Mouse (Mus musculus): ENCODE data around the gene Map4k4. TPM values are rescaled to one million over a fixed set of nuclear protein-coding genes. Genes with fewer than 3 reads are reported as not detected.

The Map4k4 gene
- total RNA-seq, 1 experiment from 2014 or later = 236 TPM

DNA sequence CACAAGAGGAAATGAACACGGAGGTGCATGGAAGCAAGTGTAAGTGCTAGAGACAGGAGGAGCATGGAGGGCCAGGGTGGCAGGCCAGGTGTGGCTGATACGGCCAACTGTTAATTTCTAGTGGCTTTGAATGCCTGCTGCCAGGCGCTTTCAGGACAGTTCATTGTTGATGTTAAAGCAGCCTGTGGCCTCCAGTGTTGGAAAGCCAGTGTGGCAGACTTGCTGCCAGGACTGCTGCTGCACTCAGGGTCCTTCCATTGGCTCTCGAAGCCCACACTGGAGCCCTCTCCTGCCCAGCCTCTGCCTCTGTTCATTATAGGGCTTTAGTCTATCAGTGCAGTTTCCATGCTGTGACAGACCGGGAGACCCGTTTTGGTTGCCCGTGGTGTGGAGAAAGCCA lies 30.3 kb downstream of the Map4k4 start:
- no peak for ATAC-seq (ENCODE audit: extremely low read depth, insufficient number of reproducible peaks, low FRiP score, poor library complexity, severe bottlenecking)

DNA sequence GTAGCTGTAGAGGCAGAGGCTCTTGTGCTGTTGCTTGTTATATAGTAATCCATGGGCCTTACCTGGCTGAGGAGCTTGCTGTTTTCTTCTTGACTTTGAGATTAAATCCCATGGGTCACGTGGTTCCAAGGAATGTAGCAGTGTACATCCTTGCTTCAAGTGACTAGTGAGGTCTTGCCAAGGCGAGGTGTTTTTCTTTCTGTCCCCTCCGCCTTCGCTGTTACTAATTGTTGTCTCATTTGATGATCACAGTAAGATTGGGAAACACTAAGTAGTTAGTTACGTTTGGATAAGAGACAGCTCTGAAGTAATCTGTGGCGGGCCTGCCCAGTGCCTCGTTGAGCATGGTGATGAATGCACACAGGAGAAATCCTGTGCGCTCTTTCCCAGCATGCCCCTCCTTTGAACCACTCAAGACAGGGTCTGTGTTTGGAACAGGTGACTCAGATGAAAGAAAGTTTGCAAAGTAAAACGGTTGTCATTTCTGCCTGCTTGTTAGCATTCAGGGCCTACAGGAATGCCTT lies 31.6 kb downstream of the Map4k4 start:
- no peak for ATAC-seq (ENCODE audit: extremely low read depth, insufficient number of reproducible peaks, low FRiP score, poor library complexity, severe bottlenecking)

GRCm38 (mm10) chr1:39932922-39933321 lies 32.2 kb downstream of the Map4k4 start:
- no peak for ATAC-seq (ENCODE audit: extremely low read depth, insufficient number of reproducible peaks, low FRiP score, poor library complexity, severe bottlenecking)

DNA sequence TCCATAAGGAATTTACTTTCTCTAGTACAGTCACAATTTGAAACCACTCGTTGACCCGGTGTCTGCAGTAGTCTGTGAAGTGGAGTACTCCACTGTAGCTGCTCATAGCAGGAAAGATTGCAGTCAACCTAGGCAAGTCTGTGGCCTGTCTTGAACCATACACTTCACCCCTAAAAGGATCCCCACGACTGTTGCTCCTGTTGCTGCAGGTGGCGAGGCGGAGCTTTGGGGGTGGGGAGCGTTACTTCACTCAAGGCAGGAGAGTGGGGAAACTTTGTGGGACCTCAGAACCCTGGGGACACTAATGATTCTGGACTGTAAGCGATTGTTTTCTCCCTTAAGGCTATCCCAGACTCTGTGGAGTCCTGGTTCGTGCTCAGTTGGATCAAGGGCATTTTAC lies 34.2 kb downstream of the Map4k4 start:
- no peak for ATAC-seq (ENCODE audit: extremely low read depth, insufficient number of reproducible peaks, low FRiP score, poor library complexity, severe bottlenecking)

DNA sequence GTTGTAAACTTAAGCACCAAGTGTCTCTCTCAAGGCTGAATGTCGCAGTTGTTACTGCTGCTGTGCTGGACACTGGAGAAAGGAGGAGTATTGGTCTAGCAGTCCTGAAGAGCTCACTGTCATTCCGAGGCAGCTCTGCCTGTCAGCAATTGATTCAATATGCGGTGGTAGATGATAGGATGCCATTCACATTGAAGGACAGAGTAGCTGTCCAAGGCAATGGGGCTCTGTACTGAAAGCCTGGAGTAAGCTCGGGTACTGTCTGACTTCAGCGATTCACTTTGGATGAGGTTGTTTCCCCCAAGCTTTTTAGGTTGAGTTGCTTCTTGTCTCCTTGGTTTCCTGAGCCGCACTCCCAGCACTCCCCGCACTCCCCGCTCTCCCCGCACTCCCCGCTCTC lies 34.9 kb downstream of the Map4k4 start:
- no peak for ATAC-seq (ENCODE audit: extremely low read depth, insufficient number of reproducible peaks, low FRiP score, poor library complexity, severe bottlenecking)

- ATAC-seq (ENCODE audit: extremely low read depth, insufficient number of reproducible peaks, low FRiP score, poor library complexity, severe bottlenecking) = peak; percentile 83
These were observed 35.7 kb downstream of the Map4k4 start for GRCm38 (mm10) chr1:39936332-39936802.

DNA sequence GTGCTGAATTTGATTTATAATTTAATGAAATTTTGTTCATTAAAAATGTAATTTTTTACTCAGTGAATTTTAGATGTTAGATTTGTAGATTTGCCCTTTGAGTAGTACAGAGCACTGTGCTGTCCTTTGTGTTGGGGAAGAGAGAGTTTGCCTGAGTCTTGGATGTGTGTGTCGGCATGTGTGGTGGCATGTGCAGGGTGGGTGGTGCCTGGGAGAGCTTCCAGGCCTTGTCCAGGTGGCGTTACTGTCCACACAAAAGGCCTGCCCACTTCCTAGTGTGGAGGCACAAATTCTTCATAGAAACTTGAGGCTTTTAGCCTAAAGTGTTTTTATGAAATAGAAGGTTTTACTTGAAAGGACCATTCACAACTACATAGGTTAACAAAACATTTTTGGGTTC lies 36.2 kb downstream of the Map4k4 start:
- ATAC-seq (ENCODE audit: extremely low read depth, insufficient number of reproducible peaks, low FRiP score, poor library complexity, severe bottlenecking) = no peak

DNA sequence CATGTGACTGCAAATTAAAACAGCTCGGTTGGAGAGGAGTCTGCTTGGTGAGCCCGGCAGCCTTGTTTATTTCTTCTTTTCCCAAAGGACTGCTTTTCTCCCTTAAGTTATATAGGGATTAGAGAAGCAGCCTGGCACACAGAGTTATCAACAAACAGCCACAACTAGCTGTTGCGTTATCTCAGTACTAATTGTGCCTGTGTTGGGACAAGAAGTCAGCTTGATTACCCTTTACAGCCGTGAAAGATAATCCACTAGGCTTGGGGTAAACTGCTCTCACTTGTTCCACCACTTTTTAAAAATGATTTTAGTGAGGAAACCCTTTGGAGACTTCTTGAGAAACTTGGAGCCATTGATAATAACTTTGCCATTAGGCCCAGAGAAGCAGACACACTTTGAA lies 36.9 kb downstream of the Map4k4 start:
- ATAC-seq (ENCODE audit: extremely low read depth, insufficient number of reproducible peaks, low FRiP score, poor library complexity, severe bottlenecking) = no peak

- no peak for ATAC-seq (ENCODE audit: extremely low read depth, insufficient number of reproducible peaks, low FRiP score, poor library complexity, severe bottlenecking)
These were observed 38.7 kb downstream of the Map4k4 start for GRCm38 (mm10) chr1:39939401-39939800.

- ATAC-seq (ENCODE audit: extremely low read depth, insufficient number of reproducible peaks, low FRiP score, poor library complexity, severe bottlenecking) = no peak
These were observed 39.6 kb downstream of the Map4k4 start for GRCm38 (mm10) chr1:39940342-39940741.

- ATAC-seq (ENCODE audit: extremely low read depth, insufficient number of reproducible peaks, low FRiP score, poor library complexity, severe bottlenecking) = no peak
These were observed 40.8 kb downstream of the Map4k4 start for GRCm38 (mm10) chr1:39941237-39942179.

GRCm38 (mm10) chr1:39942935-39943334 lies 42.2 kb downstream of the Map4k4 start:
- ATAC-seq (ENCODE audit: extremely low read depth, insufficient number of reproducible peaks, low FRiP score, poor library complexity, severe bottlenecking) = no peak

GRCm38 (mm10) chr1:39944306-39944971 lies 43.7 kb downstream of the Map4k4 start:
- ATAC-seq (ENCODE audit: extremely low read depth, insufficient number of reproducible peaks, low FRiP score, poor library complexity, severe bottlenecking) = peak; percentile 53; the same call in 1 of the 2 replicates

GRCm38 (mm10) chr1:39944972-39945323 lies 44.2 kb downstream of the Map4k4 start:
- no peak for ATAC-seq (ENCODE audit: extremely low read depth, insufficient number of reproducible peaks, low FRiP score, poor library complexity, severe bottlenecking)

- no peak for ATAC-seq (ENCODE audit: extremely low read depth, insufficient number of reproducible peaks, low FRiP score, poor library complexity, severe bottlenecking)
These were observed 45.7 kb downstream of the Map4k4 start for GRCm38 (mm10) chr1:39946391-39946790.

DNA sequence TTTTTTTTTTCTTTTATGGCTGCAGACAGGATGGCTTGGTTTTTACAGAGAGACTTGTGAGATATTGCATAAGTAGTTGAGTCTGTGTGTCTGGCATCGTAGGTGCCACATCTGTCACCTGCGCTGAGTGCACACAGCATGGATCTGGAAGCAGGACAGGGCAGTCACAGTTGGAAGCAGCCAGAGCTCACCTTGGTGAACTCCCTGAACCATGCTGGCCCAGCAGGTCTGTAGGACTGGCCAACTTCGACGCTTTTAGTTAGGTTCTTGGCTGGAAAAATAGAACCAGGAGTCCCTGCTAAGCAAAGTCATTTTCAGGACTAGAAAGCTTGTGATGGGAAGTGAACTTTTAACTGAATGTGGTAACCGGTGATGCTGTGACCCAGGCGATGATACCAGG lies 46.5 kb downstream of the Map4k4 start:
- ATAC-seq (ENCODE audit: extremely low read depth, insufficient number of reproducible peaks, low FRiP score, poor library complexity, severe bottlenecking) = no peak

DNA sequence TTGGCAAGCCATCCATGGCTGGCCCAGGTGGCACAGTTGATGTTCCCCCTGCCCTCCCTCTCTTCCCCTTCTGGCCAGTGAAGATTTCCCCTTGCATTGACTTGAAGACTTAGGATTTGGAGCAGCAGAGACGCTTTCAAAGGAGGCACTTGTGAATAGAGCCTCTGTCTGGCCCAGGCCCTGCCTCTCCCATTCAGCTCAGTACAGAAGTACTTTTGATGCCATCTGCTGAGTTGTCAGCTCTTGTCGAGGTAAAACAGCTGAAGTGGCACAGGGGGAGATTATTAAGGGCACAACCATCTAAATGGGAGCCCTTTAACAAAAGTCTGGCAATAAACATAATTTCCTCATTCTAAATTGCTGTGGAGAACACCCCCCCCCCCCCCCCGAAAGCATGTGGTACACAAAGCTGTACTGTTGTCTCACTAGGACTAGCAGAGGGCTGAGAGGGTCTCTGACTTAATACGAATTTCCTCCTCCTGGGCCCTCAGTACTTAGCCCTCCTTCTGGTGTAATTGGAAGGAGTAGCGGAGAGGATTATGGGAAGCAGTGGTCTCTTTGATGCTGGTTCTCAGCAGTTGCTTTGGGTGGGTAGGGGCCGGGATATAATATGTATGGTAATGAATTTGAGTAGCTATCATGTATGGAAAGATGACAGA lies 47.1 kb downstream of the Map4k4 start:
- ATAC-seq (ENCODE audit: extremely low read depth, insufficient number of reproducible peaks, low FRiP score, poor library complexity, severe bottlenecking) = no peak

- no peak for ATAC-seq (ENCODE audit: extremely low read depth, insufficient number of reproducible peaks, low FRiP score, poor library complexity, severe bottlenecking)
These were observed 48.5 kb downstream of the Map4k4 start for GRCm38 (mm10) chr1:39949205-39949604.

DNA sequence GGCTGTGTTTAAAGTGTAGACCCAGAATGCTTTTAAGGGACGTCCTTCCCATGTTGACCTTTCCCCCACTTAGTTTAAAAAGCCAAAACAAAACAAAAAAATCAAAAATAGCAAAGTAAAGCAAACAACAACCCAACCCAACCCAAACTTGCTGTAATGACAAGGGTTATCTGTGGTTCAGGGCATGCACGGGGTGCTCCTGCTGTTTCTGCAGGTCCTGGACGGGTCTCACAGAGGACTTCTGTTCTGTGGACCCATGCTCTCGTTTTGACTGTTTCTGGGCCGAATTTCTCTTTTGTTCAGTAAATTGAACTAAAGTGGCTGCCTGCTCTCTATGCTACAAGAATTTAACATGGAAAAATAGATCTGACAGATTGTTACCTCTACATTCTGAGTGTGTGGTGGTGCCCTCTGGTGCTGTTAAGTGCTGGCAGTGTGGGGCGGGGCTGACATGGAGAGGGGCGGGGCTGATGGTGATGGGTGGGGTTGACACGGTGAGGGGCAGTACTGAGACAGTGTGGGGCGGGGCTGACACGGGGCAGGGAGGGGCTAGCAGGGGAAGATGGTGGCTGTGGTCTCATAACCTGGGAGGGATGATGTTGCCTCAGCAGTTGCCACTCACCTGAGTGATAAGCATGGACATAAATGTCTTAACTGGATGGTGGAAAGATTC lies 49.2 kb downstream of the Map4k4 start:
- ATAC-seq (ENCODE audit: extremely low read depth, insufficient number of reproducible peaks, low FRiP score, poor library complexity, severe bottlenecking) = peak; percentile 51
